Mouse (Mus musculus) midbrain, embryonic 10.5 days (tissue): ENCODE measurements around the gene Wbp1l. TPM values are rescaled to one million over a fixed set of nuclear protein-coding genes. Genes with fewer than 3 reads are reported as not detected.

Source experiments
- DNase-seq: peaks from one replicate; pipeline ENCODE4 v3.0.0-alpha.2; 2017; ENCODE audit warnings: low spot score
- H3K27ac ChIP-seq: fragments of 300-500 bp; sonication (generic); replicated peaks from 2 replicates; pipeline ENCODE4 v1.5.1; 2016; ENCODE audit warnings: mild to moderate bottlenecking
- H3K27me3 ChIP-seq: fragments of 300-500 bp; sonication (generic); 2 replicates; pipeline ENCODE4 v1.6.1; 2016; ENCODE audit warnings: low read depth, mild to moderate bottlenecking; ENCODE audit not compliant: poor library complexity, severe bottlenecking
- H3K36me3 ChIP-seq: fragments of 300-500 bp; sonication (generic); 2 replicates; pipeline ENCODE4 v1.6.1; 2016; ENCODE audit warnings: mild to moderate bottlenecking, moderate library complexity
- H3K4me1 ChIP-seq: fragments of 300-500 bp; sonication (generic); 2 replicates; pipeline ENCODE4 v1.6.1; 2016
- H3K4me3 ChIP-seq: fragments of 300-500 bp; sonication (generic); 2 replicates; pipeline ENCODE4 v1.5.1; 2016; ENCODE audit warnings: mild to moderate bottlenecking, moderate library complexity
- H3K9me3 ChIP-seq: fragments of 300-500 bp; sonication (generic); replicated peaks from 2 replicates; pipeline ENCODE4 v1.6.1; 2016; ENCODE audit warnings: mild to moderate bottlenecking
- WGBS: fragments of 180-500 bp; shearing (Covaris S2); methylation state at CpG from one replicate; pipeline ENCODE4 v1.1.7; 2016; 5-methylcytosine and 5-hydroxymethylcytosine counted together
- polyA plus RNA-seq: library from polyadenylated mRNA; unstranded; fragments of >200 nt; fragmentation: Nextera tagmentation; extraction: Ambion mirVana; gene quantifications from 2 replicates; pipeline ENCODE4 v1.2.1, GENCODE M21; 2016

Wbp1l gene
- polyA plus RNA-seq, 1 experiment from 2014 or later: 45.7 TPM

DNA sequence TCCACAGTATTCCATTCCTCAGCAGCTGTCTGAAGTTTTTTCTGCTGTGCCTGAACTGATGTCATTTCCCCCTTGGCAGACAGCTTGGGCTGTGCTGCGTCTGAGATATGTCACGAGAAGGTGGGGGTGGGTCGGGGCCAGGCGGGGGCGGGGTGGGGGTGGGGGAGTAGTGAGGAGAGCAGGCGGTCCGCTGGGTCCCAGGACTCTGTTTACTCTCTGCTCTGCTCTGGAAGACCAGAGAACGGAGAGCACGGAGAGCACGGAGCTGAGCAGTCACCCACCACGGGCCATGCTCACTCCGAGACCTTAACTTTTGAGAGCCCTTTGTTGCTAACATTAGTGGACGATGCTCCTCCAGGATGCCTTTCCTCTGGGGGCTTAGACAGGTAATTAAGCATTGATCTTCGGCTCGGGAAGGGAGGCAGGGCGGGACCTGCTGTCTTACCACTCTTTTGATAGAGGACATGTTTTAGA, 24.3 kb downstream of the Wbp1l start:
- Histone ChIP-seq H3K27ac (peak overlapping the region; percentile 86), H3K4me1 (peaks cover 91% of the 10 kb centered on the region), H3K27me3 (no peaks in the 10 kb centered on the region), H3K36me3 (peaks cover 22% of the 10 kb centered on the region), H3K9me3 (no peaks in the 10 kb centered on the region), H3K4me3 (peak overlapping the region; percentile 49)
- peak; percentile 54 for DNase-seq
- 6% methylated on average over 16 of the region's 16 CpGs for WGBS

DNA sequence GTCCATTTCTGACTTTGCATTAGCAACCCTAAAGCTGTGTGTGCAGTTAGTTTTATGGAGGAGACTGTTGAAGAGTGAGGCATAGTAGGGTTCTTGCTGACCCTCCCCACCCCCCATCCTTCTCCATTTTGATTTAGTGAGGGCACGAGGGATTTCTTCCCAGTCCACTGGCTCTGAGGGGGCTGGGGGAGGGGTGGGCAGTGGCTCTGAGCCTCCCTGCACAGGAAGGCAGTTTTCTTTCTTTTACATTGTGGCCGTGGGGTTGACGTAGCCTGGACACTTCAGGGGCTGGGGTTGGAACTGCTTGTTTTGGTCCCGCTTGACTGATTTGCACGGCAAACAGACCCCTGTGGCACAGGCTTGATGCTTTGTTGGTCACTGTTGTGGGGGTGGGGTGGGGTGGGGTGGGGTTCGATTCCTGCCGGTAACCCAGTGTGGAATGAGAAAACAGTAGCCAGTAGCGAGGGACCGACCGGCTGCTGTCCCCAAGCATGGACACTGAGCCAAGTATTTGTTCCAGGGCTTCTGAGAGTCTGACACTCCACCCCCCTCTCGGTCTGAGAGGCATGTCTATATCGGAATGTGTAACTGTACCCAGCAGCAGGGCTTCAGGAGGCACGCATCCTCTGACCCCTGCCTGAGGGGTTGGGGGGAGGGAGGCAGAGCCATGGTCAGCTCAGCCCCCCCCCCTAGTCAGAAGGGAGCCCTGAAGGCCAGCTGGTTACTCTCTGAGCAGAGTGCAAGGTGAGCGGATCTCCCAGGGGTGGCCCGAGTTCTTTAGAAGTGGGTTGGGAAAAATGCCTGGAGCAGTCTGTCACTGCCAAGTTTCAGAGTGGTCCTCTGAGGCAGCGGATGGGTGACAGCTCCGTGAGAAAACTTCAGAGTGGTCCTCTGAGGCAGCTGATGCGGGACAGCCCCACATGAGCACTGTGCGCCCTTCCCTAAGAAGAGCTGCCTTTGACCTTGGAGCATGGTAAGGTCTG, 25.2 kb downstream of the Wbp1l start:
- Histone ChIP-seq H3K27me3 (no peaks in the 10 kb centered on the region), H3K4me3 (peak overlapping the region; percentile 49), H3K27ac (peak overlapping the region; percentile 86), H3K4me1 (peaks cover 88% of the 10 kb centered on the region), H3K9me3 (no peaks in the 10 kb centered on the region), H3K36me3 (peaks cover 25% of the 10 kb centered on the region)
- WGBS: 25% methylated on average over 19 of the region's 19 CpGs
- DNase-seq: peak; percentile 50

DNA sequence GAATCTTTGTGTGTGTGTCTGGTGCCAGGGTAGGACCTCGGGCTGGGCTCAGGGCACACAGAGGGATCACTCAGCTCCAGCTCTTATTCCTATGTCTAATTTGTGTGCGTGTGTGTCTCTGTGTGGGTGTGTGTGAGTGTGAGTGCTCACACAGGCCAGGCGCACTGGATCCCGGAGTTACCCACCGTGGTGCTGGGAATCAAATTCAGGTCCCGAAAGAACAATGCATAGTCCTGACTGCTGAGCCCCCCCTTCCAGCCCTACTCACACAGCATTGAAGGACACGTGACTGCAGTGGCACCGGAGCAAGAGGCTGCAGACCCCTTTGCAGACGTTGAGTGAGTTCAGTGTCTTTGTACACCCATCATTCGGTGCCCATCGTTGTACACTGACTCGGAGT, 26.1 kb downstream of the Wbp1l start:
- WGBS: 92% methylated on average over 12 of the region's 12 CpGs
- Histone ChIP-seq H3K27ac (peak overlapping the region; percentile 86; the same call in 1 of the 2 replicates), H3K9me3 (no peaks in the 10 kb centered on the region), H3K4me1 (peaks cover 85% of the 10 kb centered on the region), H3K4me3 (0 out of 2 replicates have a peak overlapping the region, but pooled peaks have one; percentile 49), H3K36me3 (peaks cover 23% of the 10 kb centered on the region), H3K27me3 (no peaks in the 10 kb centered on the region)
- no peak for DNase-seq

DNA sequence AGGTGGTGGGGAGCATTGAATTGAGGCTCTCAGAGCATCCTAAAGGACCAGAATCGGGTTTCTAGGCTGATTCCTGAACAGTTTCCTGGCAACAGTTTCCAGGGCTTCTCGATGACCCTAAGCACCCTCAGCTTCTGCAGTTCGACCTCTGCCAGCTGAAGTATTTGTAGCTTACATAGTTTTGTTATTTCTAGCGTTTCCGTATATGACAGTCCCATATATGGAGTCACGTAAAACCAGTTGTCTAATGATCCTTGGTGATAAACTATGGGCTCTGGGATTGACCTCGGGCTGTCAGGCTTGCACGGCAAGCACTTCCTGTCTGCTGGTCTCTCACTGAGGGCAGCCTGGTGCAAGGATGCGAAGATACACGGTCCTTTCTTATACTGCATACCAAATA, 26.6 kb downstream of the Wbp1l start:
- DNase-seq: no peak
- Histone ChIP-seq H3K4me3 (no peak overlapping the region), H3K27ac (no peak overlapping the region), H3K9me3 (no peaks in the 10 kb centered on the region), H3K27me3 (no peaks in the 10 kb centered on the region), H3K36me3 (peaks cover 23% of the 10 kb centered on the region), H3K4me1 (peaks cover 83% of the 10 kb centered on the region)
- 76% methylated on average over 10 of the region's 10 CpGs for WGBS

DNA sequence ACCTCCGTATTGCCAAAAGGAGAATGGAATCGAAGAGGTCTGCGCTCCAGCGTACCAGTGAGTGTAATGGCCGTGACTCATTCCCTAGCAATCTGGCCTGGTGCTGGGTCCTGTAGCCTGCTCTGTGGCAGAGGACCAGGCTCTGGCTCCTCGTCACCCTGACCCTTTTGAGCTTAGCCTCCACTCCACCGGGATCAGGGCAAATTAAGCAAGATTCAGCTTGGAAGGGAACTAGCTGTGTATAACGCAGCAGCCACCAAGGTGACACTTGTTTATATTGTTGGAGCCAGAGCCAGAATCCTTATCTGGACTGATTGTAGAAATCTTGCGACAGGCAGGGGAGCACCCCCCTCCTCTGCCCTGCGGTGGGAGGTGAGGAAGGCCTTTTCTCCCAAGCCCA, 29.5 kb downstream of the Wbp1l start:
- DNase-seq: no peak
- 84% methylated on average over 10 of the region's 10 CpGs for WGBS
- peak overlapping the region; percentile 73 for H3K27ac ChIP-seq
- no peaks in the 10 kb centered on the region for H3K9me3 ChIP-seq
- no peaks in the 10 kb centered on the region for H3K27me3 ChIP-seq
- H3K4me3 ChIP-seq: no peak overlapping the region
- H3K4me1 ChIP-seq: peaks cover 61% of the 10 kb centered on the region
- peaks cover 31% of the 10 kb centered on the region for H3K36me3 ChIP-seq

DNA sequence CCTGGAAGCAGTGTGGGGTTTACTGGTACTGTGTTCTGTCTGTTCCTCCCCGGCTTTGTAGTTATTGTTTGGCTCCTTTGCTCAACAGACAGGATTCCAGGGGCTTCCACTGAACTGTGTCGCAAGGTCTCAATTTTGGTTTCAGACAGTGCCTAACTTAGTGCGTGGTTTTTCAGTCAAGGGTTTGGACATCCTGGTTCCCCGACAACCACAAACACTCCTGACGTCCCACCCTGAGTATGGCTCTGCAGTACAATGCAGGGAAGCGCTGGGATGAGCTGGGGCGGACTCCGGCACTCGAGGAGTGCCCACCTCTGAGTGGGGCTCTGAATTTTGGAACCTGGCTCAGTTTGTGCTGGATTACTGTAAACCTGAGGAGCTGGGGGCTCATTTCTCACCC, 30.9 kb downstream of the Wbp1l start:
- 75% methylated on average over 9 of the region's 9 CpGs for WGBS
- DNase-seq: no peak
- peak overlapping the region; percentile 3; the same call in 1 of the 2 replicates for H3K27ac ChIP-seq
- peaks cover 48% of the 10 kb centered on the region for H3K4me1 ChIP-seq
- no peaks in the 10 kb centered on the region for H3K9me3 ChIP-seq
- peaks cover 37% of the 10 kb centered on the region for H3K36me3 ChIP-seq
- no peaks in the 10 kb centered on the region for H3K27me3 ChIP-seq
- no peak overlapping the region for H3K4me3 ChIP-seq

DNA sequence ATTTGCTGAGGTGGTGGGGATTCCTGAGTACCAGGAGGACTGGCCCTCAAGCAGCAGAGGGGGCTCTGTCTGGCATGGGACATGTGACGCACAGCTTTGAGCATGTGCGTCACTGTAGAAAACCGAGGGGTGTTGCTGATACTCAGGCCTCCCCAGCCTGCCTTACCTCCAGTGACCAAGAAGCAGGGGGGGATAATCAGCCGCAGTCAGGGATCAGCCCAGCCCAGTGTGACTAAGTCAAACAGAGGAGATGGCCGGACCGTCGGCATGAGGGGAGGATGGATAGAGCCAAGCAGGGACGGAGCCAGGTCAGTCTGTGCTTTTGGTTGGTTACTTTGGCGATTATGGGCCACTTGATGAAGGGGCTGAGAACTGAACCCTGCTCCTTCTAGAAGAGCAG, 32.8 kb downstream of the Wbp1l start:
- WGBS: 76% methylated on average over 9 of the region's 9 CpGs
- Histone ChIP-seq H3K9me3 (no peaks in the 10 kb centered on the region), H3K36me3 (peaks cover 25% of the 10 kb centered on the region), H3K4me3 (no peak overlapping the region), H3K27ac (no peak overlapping the region), H3K27me3 (no peaks in the 10 kb centered on the region), H3K4me1 (peaks cover 56% of the 10 kb centered on the region)
- no peak for DNase-seq

DNA sequence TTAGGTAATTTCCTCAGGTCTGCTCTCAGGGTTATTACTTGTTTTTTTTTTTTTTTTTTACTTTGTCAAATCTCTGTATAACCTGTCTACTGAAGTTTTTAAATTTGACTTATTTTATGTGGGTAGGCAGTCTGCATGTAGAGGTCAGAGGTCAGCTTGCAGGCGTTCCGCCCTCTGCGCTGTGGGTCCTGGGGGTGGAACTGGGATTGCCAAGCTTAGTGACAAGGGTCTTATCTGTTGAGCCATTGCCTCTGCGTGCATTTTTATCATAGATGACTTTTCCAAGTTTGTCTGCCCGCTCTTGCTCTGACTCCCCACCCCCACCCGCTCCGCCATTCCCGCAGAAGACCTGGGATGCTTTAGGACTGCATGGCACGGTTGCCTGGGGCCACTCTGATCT, 36.9 kb downstream of the Wbp1l start:
- 71% methylated on average over 9 of the region's 9 CpGs for WGBS
- H3K27ac ChIP-seq: 0 out of 2 replicates have a peak overlapping the region, but pooled peaks have one; percentile 0
- H3K9me3 ChIP-seq: no peaks in the 10 kb centered on the region

DNA sequence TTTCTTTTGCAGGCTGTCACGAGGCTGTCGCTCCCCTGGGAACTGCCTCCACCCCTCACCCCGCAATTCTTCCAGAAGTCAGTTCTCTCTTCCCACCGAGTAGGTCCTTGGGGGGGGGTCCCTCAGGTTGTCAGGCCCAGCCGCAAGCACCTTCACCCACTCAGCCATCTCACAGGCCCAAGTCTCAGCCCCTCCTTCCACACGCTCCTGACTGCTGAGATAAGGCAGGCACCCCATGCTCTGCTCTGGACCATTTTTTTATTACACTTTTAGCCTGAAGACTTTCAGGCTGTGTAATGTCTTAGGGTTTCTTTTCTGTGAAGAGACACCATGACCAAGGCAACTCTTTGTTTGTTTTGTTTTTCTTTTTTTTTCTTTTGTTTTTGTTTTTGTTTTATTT, 38.7 kb downstream of the Wbp1l start:
- H3K27me3 ChIP-seq: no peaks in the 10 kb centered on the region
- 92% methylated on average over 6 of the region's 6 CpGs for WGBS

More for the DNA sequence above, 36.9 kb downstream of the Wbp1l start:
- H3K4me3 ChIP-seq: no peak overlapping the region
- no peaks in the 10 kb centered on the region for H3K27me3 ChIP-seq
- no peak for DNase-seq
- peaks cover 51% of the 10 kb centered on the region for H3K36me3 ChIP-seq
- H3K4me1 ChIP-seq: peaks cover 36% of the 10 kb centered on the region

DNA sequence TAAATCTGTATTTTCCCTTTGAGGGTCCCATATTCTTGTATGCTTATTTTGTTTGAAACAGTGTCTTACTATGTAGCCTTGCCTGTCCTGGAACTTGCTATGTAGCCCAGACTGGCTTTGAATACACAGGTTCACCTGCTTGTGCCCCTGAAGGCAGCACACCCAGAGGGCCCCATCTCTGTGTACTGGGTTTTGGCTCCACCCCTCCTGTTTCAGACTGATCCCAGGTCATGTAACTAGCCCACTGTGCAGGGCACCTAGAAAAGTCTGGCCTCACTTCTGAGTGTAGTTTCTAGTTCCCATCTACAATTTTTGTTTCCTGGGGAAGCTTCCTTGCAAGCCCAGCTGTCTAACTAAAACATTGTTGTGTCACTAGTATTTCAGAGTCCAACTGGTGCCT, 40.2 kb downstream of the Wbp1l start:
- no peaks in the 10 kb centered on the region for H3K27me3 ChIP-seq
- peaks cover 60% of the 10 kb centered on the region for H3K4me1 ChIP-seq
- H3K27ac ChIP-seq: no peak overlapping the region
- H3K9me3 ChIP-seq: no peaks in the 10 kb centered on the region
- no peak overlapping the region for H3K4me3 ChIP-seq
- peaks cover 44% of the 10 kb centered on the region for H3K36me3 ChIP-seq
- no peak for DNase-seq

More for the DNA sequence above, 38.7 kb downstream of the Wbp1l start:
- no peak for DNase-seq
- Histone ChIP-seq H3K27ac (no peak overlapping the region), H3K4me1 (peaks cover 49% of the 10 kb centered on the region), H3K4me3 (no peak overlapping the region), H3K36me3 (peaks cover 49% of the 10 kb centered on the region), H3K9me3 (no peaks in the 10 kb centered on the region)

DNA sequence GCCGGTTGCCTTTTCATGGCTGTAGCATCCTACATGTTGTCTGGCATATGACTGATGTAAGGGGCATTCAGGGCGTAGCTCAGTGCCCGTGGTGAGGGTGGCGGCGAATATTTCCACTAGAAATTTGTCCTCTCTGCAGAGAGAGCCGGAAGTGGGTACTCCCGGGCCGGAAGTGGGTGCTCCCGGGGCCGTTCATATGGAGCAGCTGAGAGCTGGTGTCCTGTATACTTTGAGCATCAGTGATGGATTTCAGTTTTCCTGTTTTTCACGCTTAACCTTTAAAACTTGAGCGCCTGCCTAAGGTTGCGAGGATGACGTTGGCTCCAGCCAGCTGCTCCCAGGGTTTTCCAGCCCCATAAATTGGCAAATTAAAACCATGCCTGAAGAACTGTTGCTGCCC, 40.6 kb downstream of the Wbp1l start:
- Histone ChIP-seq H3K27ac (no peak overlapping the region), H3K36me3 (peaks cover 43% of the 10 kb centered on the region), H3K4me1 (peaks cover 65% of the 10 kb centered on the region), H3K27me3 (no peaks in the 10 kb centered on the region), H3K4me3 (no peak overlapping the region), H3K9me3 (no peaks in the 10 kb centered on the region)
- 95% methylated on average over 14 of the region's 14 CpGs for WGBS
- no peak for DNase-seq

DNA sequence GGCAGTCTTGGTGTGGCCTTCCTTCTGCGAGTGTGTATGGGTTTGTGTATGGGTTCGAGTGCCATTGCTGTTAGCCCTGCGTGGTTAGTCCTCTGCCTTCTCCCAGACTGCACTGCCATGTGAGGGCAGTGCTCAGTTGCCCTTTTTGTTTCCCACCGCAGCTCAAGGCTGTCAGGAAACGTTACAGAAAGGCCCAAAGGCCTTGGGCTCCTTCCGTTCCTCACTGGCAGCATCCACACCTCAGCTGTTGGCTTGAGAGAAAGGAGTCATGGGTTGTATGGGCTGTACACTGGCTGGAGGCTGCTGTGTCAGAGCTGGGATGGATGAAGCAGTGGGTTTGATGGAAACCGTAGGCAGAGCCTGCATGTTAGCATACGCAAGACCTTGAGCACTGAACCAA, 41.9 kb downstream of the Wbp1l start:
- H3K27ac ChIP-seq: no peak overlapping the region; the same call in none of the 2 replicates
- H3K27me3 ChIP-seq: no peaks in the 10 kb centered on the region
- H3K36me3 ChIP-seq: peaks cover 48% of the 10 kb centered on the region
- H3K9me3 ChIP-seq: no peaks in the 10 kb centered on the region
- no peak overlapping the region for H3K4me3 ChIP-seq
- DNase-seq: no peak
- peaks cover 67% of the 10 kb centered on the region for H3K4me1 ChIP-seq
- 90% methylated on average over 8 of the region's 8 CpGs for WGBS
